Mouse (Mus musculus) urinary bladder, postnatal 0 days (tissue): Measurements from ENCODE around the gene Oasl1. TPM values are rescaled to one million over a fixed set of nuclear protein-coding genes. Genes with fewer than 3 reads are reported as not detected.

ENCODE experiments used
- polyA plus RNA-seq: library from polyadenylated mRNA; unstranded; fragments of >200 nt; fragmentation: Nextera tagmentation; extraction: Ambion mirVana; gene quantifications from 2 replicates; pipeline ENCODE4 v1.2.1, GENCODE M21; 2015

The Oasl1 gene
- 1.3 and 1.9 TPM in 2 replicates for polyA plus RNA-seq

DNA sequence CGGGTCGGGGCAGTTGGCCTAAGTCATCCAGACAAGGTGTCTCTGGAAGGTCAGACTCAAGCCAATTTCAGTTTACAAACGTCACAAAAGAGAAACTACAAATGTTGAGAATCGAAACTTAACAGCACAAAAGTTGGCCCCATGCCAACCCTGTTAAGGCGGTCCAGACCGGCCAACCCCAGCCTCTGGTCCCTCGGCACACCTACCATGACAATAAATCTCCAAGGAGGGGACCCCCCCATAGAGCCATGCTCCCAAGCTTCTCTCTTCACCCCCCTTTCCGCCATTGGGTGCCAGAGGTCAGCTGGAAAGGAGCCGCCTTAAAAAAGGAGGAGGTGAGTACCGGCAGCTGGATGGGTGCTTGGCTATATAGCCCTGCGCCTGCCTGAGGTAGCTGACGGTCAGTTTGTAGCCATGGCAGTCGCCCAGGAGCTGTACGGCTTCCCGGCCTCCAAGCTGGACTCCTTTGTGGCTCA lies at the start of gene Oasl1:
TSS of gene Oasl1 (plus strand) at position 243 of the 476 bp plus-strand sequence.

DNA sequence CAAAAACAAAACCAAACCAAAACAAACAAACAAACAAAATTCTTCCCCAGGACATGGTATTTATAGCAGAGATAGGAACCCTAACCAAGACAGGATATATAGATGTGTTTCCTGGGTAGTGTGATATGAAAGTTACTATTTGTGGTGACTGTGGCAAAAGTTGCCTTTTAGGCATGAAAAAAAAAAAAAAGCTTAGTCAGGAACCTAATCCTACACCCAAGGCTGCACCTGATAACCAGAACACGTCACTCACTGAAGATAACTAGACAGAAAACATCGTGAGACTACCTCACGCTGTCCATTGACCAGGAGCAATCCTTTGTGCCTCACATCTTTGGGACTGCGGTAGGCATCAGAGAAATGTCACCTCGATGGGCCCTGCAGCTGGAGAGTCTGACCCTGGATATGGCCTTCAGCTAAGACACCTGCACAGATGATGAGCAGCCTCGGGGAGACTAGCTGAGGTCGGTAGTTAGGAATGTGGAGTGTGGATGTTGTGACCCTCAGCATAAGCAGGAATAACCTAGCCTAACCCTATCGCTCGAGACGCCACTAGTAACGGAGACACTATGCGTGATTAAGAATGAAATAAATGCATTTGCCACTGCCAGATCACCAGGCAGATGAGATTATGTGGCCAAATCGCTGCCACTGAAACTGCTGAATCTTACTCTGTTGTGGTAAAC lies 26.2 kb upstream of the Oasl1 start, which contains the start of gene Oasl2:
TSS of gene Oasl2 (plus strand) at position 249 of the 686 bp plus-strand sequence.

DNA sequence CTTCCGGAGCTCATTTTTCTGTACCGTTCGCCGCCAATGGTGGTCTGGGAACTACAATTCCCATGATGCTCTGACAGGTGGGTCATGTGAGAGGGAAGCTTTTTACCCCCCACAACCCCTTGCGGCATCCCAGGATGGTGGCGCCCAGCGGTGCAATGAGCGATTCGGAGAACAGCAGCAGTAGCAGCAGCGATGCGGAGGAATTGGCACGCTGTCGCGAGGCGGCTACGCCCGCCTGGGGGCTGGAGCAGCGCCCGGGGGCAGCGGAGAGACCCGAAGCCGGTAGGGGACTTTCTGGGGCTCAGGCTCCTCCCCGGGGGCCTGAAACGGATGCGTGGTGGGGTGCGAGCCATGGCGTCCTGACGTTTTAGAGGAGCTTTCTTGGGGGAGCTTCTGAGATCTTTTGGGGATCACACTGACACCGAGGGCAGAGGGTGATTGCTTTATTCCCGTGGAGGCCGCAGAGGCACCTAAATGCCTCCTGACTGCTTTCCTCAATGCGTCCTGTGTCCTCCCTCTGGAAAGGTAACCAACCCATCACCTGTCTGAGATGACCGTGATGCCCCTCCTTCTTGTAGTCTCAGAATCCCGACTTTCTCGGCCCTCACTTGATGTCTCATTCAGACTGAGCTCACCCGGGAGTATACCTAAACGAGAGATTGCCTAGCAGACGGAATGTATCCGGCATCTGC lies 19.2 kb downstream of the Oasl1 start, which contains the start of gene 2210016L21Rik:
TSS of gene 2210016L21Rik (plus strand) at position 85 of the 692 bp plus-strand sequence.

DNA sequence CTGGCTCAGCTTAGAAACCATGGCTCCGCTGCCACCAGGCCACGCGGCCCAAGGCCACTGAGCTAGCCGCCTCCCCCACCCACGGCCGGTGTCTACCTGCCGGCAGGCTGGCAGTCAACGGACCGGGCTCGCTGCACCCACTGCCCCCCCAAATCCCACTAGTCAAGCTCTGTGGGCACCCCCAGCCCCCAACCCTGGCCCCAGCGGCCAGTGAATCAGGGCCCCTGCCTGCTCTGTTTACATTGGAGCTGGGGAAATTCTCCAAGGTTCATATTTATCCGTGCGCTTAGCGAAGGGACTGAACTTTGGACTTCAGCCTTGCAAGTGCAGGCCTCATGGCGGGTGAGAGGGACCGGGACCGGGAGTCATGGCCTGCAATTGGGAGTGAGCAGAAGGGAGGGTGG lies 47.8 kb downstream of the Oasl1 start, which contains the start of gene Hnf1a:
TSS of gene Hnf1a (minus strand) at position 271 of the 404 bp plus-strand sequence.

Other genes with a start within 250 kb of the Oasl1 start
- 146 and 158 TPM in 2 replicates for gene Gltp, start 232.3 kb upstream of the Oasl1 start, polyA plus RNA-seq
- 5.2 and 6.0 TPM in 2 replicates for gene Tchp, start 215.5 kb upstream of the Oasl1 start, polyA plus RNA-seq
- gene Ankrd13a, start 148.6 kb upstream of the Oasl1 start, polyA plus RNA-seq, result 34.1 and 37.7 TPM in 2 replicates
- gene Git2, start 147.7 kb upstream of the Oasl1 start, polyA plus RNA-seq, result 20.5 and 21.3 TPM in 2 replicates
- gene 1500011B03Rik, start 99.8 kb upstream of the Oasl1 start, polyA plus RNA-seq, result 76.9 and 78.8 TPM in 2 replicates
- not detected in 2 replicates for gene 4930519G04Rik, start 69.6 kb upstream of the Oasl1 start, polyA plus RNA-seq
- gene Gm9936, start 64.6 kb upstream of the Oasl1 start, polyA plus RNA-seq, result 0.05 TPM in 1 of 2 replicates, not detected in the other
- gene Oasl2, start 26.3 kb upstream of the Oasl1 start, polyA plus RNA-seq, result 12.3 and 19.8 TPM in 2 replicates
- 37.9 and 47.7 TPM in 2 replicates for gene 2210016L21Rik, start 18.9 kb downstream of the Oasl1 start, polyA plus RNA-seq
- 0.12 and 0.17 TPM in 2 replicates for gene Hnf1a, start 47.9 kb downstream of the Oasl1 start, polyA plus RNA-seq
- 18.3 and 20.3 TPM in 2 replicates for gene Sppl3, start 87.9 kb downstream of the Oasl1 start, polyA plus RNA-seq
- gene Gm10401, start 175.1 kb downstream of the Oasl1 start, polyA plus RNA-seq, result 29.1 and 29.8 TPM in 2 replicates
- gene Acads, start 196.1 kb downstream of the Oasl1 start, polyA plus RNA-seq, result 57.0 and 62.5 TPM in 2 replicates
- 15.0 and 15.1 TPM in 2 replicates for gene Unc119b, start 211.7 kb downstream of the Oasl1 start, polyA plus RNA-seq
- 41.6 and 47.0 TPM in 2 replicates for gene Mlec, start 234.9 kb downstream of the Oasl1 start, polyA plus RNA-seq